Mouse (Mus musculus): ENCODE data around the gene Triap1. TPM values are rescaled to one million over a fixed set of nuclear protein-coding genes. Genes with fewer than 3 reads are reported as not detected.

Triap1 gene
- polyA plus RNA-seq, 1 experiment from 2014 or later: 47.6 TPM

DNA sequence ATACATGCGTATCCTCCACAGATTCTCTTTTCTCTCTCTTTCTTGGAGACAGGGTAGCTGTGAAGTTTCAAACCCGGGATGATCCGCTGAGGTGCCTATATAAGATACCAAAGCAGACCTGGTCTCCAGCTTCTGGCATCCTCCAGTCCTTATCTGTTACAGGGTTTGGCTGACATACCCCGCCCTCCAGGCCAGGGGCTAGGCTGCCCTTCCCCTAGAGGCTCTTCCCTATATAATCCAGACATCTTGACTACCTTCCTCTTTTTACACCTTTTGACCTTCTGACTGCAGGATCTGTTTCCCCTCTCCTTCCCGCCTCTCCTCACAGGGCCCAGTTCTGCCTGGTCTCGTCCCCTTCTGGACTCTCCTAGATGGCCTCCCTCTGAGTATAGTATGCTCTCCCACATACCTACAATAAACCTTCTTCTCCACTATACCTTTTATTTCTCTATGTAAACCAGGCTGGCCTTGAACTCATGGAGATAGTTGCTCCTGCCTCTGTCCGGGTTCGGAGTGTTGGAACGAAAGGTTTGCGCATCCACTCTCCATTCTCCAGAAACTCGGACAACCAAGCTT is 14.7 kb upstream of the Triap1 start:
- WGBS: 10% methylated on average over 11 of the region's 11 CpGs
- H3K4me3 ChIP-seq (ENCODE audit: control insufficient read depth in 1 of 2, insufficient read depth in 1 of 2, low read depth in 1 of 2, low read length in 2 of 2): peak overlapping the region; percentile 85 to 98

DNA sequence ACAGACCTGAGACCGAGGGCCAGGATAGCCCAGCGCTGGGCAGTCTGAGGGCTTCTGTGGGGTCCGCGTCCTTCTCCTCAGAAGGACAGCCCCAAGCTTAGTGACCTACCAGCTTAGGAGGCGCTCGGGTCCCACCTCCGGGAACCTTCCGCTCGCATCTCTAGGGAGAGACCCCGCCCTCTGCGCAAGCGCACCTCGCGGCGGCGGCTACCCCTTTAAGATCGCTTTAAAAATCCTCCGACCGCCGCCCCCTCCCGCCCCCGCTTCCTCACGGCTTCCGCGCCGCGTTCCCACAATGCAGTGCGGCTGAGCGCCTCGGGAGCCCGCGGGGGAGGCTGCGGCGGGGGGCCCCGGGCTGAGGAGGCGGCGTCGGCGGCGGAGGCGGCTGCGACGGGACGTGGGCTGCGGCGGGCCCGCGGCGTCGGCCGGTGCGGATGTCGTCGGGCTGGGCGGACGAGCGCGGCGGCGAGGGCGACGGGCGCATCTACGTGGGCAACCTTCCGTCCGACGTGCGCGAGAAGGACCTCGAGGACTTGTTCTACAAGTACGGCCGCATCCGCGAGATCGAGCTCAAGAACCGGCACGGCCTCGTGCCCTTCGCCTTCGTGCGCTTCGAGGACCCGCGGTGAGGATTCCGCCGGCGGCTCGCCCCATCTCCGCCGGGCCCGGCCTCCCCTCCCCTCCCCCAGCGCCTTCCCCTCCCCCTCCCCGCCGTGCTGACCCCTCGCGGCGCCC is 14.0 kb upstream of the Triap1 start, which contains the start of gene Srsf9:
TSS of gene Srsf9 (plus strand) at position 303 of the 735 bp plus-strand sequence.
- under 1% methylated on average over 87 of the region's 97 CpGs for WGBS
- Histone ChIP-seq H3K9ac (ENCODE audit: low read length) (peak within 1 kb of the TSS; percentile 92), H3K4me1 (ENCODE audit: control insufficient read depth in 2 of 2, insufficient read depth in 2 of 2, low read length in 2 of 2) (peaks cover 8 to 19% of the 10 kb centered on the region in 2 experiments), H3K27ac (replicated peaks in 1 of 2; ENCODE audit: control insufficient read depth in 1 of 2, insufficient read depth in 1 of 2, low read depth in 2 of 2, low read length in 2 of 2) (peak within 1 kb of the TSS; percentile 85 to 89), H3K27me3 (ENCODE audit: control insufficient read depth, insufficient read depth, low read length) (no peaks in the 10 kb centered on the region), H3K9me3 (ENCODE audit: control insufficient read depth, low read length) (no peaks in the 10 kb centered on the region), H3K4me2 (ENCODE audit: low read length) (peak within 1 kb of the TSS; percentile 86), H3K36me3 (ENCODE audit: control insufficient read depth, insufficient read depth, low read length) (peaks cover 24% of the 10 kb centered on the region), H3K4me3 (ENCODE audit: control insufficient read depth in 1 of 2, insufficient read depth in 1 of 2, low read depth in 1 of 2, low read length in 2 of 2) (peak within 1 kb of the TSS; percentile 85 to 98)
- peak; percentile 93 for ATAC-seq (ENCODE audit: insufficient number of reproducible peaks, insufficient read depth, low FRiP score, low read depth)

More for the DNA sequence above, 14.7 kb upstream of the Triap1 start:
- peak overlapping the region; percentile 86 for H3K4me2 ChIP-seq (ENCODE audit: low read length)
- no peaks in the 10 kb centered on the region for H3K9me3 ChIP-seq (ENCODE audit: control insufficient read depth, low read length)
- peak overlapping the region; percentile 85 to 89 for H3K27ac ChIP-seq (replicated peaks in 1 of 2; ENCODE audit: control insufficient read depth in 1 of 2, insufficient read depth in 1 of 2, low read depth in 2 of 2, low read length in 2 of 2)
- H3K9ac ChIP-seq (ENCODE audit: low read length): peak overlapping the region; percentile 92
- no peaks in the 10 kb centered on the region for H3K27me3 ChIP-seq (ENCODE audit: control insufficient read depth, insufficient read depth, low read length)
- H3K36me3 ChIP-seq (ENCODE audit: control insufficient read depth, insufficient read depth, low read length): peaks cover 17% of the 10 kb centered on the region
- ATAC-seq (ENCODE audit: insufficient number of reproducible peaks, insufficient read depth, low FRiP score, low read depth): peak; percentile 37; the same call in 1 of the 2 replicates
- peaks cover 8 to 19% of the 10 kb centered on the region in 2 experiments for H3K4me1 ChIP-seq (ENCODE audit: control insufficient read depth in 2 of 2, insufficient read depth in 2 of 2, low read length in 2 of 2)

DNA sequence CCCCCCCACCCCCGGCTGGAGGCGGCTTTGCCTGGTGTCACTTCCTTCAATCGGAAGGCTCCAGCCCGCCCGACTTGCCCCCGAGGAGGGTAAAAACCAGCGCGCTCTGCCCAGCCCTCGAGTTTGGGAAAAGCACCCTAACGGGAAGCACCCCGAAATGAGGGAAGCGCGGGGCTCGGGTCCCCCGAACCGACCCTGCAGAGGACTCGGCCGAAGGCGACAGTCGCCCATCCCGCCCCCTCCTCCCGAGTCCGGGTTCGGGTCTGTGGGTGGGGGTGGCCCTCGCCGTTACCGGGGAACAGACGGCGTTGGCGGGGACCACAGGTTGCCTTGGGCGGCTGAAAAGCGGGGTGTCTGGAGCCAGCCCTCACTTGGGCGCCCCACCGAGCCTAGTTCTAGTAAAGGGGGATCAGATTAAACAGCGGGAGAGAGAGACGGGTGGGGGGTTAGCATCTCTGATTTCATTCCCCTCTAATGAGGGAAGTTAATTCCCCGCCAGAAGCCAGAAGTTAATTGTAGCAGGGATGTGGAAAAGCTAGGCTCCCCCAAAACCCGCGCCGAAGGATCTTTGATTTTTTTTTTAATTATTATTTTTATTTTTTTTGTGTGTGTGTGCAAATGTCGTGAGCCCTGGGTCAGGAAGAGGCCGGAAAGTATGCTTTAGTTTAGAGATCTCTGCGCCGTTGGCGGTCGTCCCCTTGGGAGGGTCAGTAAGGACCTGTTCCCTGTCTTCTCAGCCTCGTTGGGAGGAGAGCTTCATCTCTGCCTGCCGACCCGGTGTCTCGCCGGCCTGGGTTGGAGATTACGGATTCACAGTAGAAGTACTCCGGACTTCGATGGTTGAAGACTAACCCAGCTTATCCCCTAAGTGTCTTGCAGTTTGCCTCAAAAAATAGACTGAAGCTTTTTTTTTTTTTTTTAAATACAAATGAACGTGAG is 13.1 kb upstream of the Triap1 start:
- peak overlapping the region; percentile 92 for H3K9ac ChIP-seq (ENCODE audit: low read length)
- no peak for ATAC-seq (ENCODE audit: insufficient number of reproducible peaks, insufficient read depth, low FRiP score, low read depth)
- peaks cover 8 to 19% of the 10 kb centered on the region in 2 experiments for H3K4me1 ChIP-seq (ENCODE audit: control insufficient read depth in 2 of 2, insufficient read depth in 2 of 2, low read length in 2 of 2)
- H3K36me3 ChIP-seq (ENCODE audit: control insufficient read depth, insufficient read depth, low read length): peaks cover 33% of the 10 kb centered on the region
- H3K27me3 ChIP-seq (ENCODE audit: control insufficient read depth, insufficient read depth, low read length): no peaks in the 10 kb centered on the region
- under 1% methylated on average over 55 of the region's 55 CpGs for WGBS
- H3K4me2 ChIP-seq (ENCODE audit: low read length): peak overlapping the region; percentile 86
- peak overlapping the region; percentile 40 to 89; a peak in 3 of 4 replicates for H3K27ac ChIP-seq (replicated peaks in 1 of 2; ENCODE audit: control insufficient read depth in 1 of 2, insufficient read depth in 1 of 2, low read depth in 2 of 2, low read length in 2 of 2)
- H3K9me3 ChIP-seq (ENCODE audit: control insufficient read depth, low read length): no peaks in the 10 kb centered on the region
- peak overlapping the region; percentile 85 to 98 for H3K4me3 ChIP-seq (ENCODE audit: control insufficient read depth in 1 of 2, insufficient read depth in 1 of 2, low read depth in 1 of 2, low read length in 2 of 2)

DNA sequence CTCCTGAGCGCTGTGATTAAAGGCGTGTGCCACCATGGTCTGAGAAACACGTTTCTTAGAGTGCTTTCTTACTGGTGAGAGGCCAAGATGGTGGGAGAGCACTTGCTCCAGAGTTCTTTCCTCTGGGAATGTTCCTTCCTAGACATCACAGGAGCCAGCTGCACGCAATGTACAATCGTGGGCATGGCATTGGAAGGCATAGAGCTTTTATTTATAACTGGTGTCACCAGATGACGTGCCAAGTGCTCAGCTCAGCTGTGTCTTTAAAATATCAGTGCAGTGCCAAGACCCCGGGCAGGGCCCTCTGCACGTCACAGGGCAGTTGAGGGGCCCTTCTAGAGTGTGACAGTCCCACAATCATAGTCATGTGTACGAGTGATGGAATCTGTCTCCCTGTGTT is 10.1 kb upstream of the Triap1 start:
- H3K4me1 ChIP-seq (ENCODE audit: control insufficient read depth in 2 of 2, insufficient read depth in 2 of 2, low read length in 2 of 2): peaks cover 13 to 25% of the 10 kb centered on the region in 2 experiments
- H3K27me3 ChIP-seq (ENCODE audit: control insufficient read depth, insufficient read depth, low read length): no peaks in the 10 kb centered on the region
- no peak for ATAC-seq (ENCODE audit: insufficient number of reproducible peaks, insufficient read depth, low FRiP score, low read depth)
- 55% methylated on average over 9 of the region's 9 CpGs for WGBS
- no peak overlapping the region for H3K4me2 ChIP-seq (ENCODE audit: low read length)
- H3K27ac ChIP-seq (replicated peaks in 1 of 2; ENCODE audit: control insufficient read depth in 1 of 2, insufficient read depth in 1 of 2, low read depth in 2 of 2, low read length in 2 of 2): peak overlapping the region; percentile 1 to 50; a peak in 1 of 4 replicates
- H3K4me3 ChIP-seq (ENCODE audit: control insufficient read depth in 1 of 2, insufficient read depth in 1 of 2, low read depth in 1 of 2, low read length in 2 of 2): no peak overlapping the region
- no peaks in the 10 kb centered on the region for H3K9me3 ChIP-seq (ENCODE audit: control insufficient read depth, low read length)
- H3K36me3 ChIP-seq (ENCODE audit: control insufficient read depth, insufficient read depth, low read length): peaks cover 63% of the 10 kb centered on the region
- no peak overlapping the region for H3K9ac ChIP-seq (ENCODE audit: low read length)

DNA sequence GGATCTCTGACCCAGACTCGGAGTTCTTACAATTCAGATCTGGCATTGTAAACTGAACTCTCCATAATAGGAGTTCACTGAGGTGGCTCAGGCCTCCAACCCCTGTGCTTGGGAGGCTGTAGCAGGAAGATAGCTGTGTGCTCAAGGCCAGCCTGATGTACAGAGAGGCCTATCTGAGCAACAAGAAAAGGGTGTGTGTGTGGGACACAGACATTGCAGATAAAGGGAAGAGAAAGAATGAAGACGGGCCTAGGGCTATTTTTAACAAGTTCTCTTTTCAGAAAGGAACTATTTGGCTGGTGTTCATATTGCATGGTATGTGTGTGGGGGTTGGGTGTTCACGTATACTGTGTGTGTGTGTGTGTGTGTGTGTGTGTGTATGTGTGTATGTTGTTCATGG is 7.4 kb upstream of the Triap1 start:
- H3K4me2 ChIP-seq (ENCODE audit: low read length): no peak overlapping the region
- H3K4me3 ChIP-seq (ENCODE audit: control insufficient read depth in 1 of 2, insufficient read depth in 1 of 2, low read depth in 1 of 2, low read length in 2 of 2): no peak overlapping the region
- H3K36me3 ChIP-seq (ENCODE audit: control insufficient read depth, insufficient read depth, low read length): peaks cover 69% of the 10 kb centered on the region
- ATAC-seq (ENCODE audit: insufficient number of reproducible peaks, insufficient read depth, low FRiP score, low read depth): no peak
- no peak overlapping the region; the same call in 1 of the 2 replicates for H3K9ac ChIP-seq (ENCODE audit: low read length)
- H3K9me3 ChIP-seq (ENCODE audit: control insufficient read depth, low read length): no peaks in the 10 kb centered on the region
- 53% methylated on average over 3 of the region's 3 CpGs for WGBS
- peak overlapping the region; percentile 40 to 55; a peak in 3 of 4 replicates for H3K27ac ChIP-seq (replicated peaks in 1 of 2; ENCODE audit: control insufficient read depth in 1 of 2, insufficient read depth in 1 of 2, low read depth in 2 of 2, low read length in 2 of 2)
- H3K27me3 ChIP-seq (ENCODE audit: control insufficient read depth, insufficient read depth, low read length): no peaks in the 10 kb centered on the region
- peaks cover 10 to 15% of the 10 kb centered on the region in 2 experiments for H3K4me1 ChIP-seq (ENCODE audit: control insufficient read depth in 2 of 2, insufficient read depth in 2 of 2, low read length in 2 of 2)

DNA sequence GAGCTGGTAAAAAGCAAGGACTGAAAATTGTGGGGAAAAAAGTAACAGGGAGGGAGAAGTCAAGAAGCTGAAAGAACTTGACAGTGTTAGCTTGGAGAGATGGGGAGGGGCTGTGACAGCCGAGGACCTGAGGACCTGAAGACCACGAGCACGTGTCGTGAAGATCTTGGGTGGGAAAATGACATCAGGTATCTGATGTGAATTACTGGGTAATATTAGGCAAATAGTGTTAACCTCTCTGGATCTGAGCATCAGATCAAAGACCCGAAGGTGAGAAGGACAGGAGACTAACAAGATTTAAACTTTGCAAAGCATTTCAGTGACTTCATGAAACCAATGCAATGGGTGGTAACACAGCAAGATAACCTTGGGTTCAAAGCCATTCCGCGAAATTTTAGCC is 1.0 kb upstream of the Triap1 start:
- H3K4me3 ChIP-seq (ENCODE audit: control insufficient read depth in 1 of 2, insufficient read depth in 1 of 2, low read depth in 1 of 2, low read length in 2 of 2): peak overlapping the region in 1 of 2 experiments; percentile 91; a peak in 2 of 4 replicates
- no peaks in the 10 kb centered on the region for H3K27me3 ChIP-seq (ENCODE audit: control insufficient read depth, insufficient read depth, low read length)
- peak overlapping the region; percentile 92 for H3K9ac ChIP-seq (ENCODE audit: low read length)
- H3K4me2 ChIP-seq (ENCODE audit: low read length): peak overlapping the region; percentile 87
- H3K9me3 ChIP-seq (ENCODE audit: control insufficient read depth, low read length): no peaks in the 10 kb centered on the region
- peaks cover 2 to 16% of the 10 kb centered on the region in 2 experiments for H3K4me1 ChIP-seq (ENCODE audit: control insufficient read depth in 2 of 2, insufficient read depth in 2 of 2, low read length in 2 of 2)
- H3K27ac ChIP-seq (replicated peaks in 1 of 2; ENCODE audit: control insufficient read depth in 1 of 2, insufficient read depth in 1 of 2, low read depth in 2 of 2, low read length in 2 of 2): no peak overlapping the region
- 18% methylated on average over 7 of the region's 7 CpGs for WGBS
- H3K36me3 ChIP-seq (ENCODE audit: control insufficient read depth, insufficient read depth, low read length): peaks cover 45% of the 10 kb centered on the region
- no peak for ATAC-seq (ENCODE audit: insufficient number of reproducible peaks, insufficient read depth, low FRiP score, low read depth)
